In the genomic region with DNA sequence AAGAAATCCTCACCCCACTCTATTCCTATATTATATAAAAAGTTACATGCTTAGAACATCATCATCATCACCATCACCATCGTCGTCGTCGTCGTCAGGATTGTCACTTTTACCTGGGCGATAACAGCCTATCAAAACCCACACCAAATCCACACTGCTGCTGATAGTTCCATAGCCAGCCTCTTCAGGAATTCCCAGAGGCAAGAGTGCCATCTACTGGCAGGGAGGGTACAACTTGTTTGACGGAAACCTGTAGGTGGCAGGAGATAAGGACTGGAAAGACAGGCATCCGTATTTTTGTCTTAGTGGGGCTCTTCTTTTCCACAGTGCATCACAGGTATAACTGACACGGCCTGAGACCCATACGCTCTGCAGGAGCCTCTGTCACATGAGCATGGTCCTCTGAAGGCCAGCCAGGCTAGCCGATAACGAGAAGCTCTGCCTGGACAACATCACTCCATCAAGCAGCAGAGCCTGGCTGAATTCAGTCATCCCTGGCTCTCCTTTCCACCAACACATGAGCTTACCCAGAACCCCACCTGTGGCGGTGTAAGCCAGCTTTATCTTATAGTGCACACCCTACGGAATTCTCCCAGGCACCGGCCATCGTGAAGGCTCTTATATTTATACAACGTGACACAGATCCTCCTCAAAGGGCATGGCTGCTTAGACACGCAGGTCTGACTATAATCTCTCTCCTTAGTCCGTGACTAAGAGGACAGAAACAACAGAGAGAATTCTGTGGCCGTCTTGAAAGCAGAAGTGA, we compare ENCODE assay signal across 8 mouse cellular contexts. TPM values are rescaled to one million over a fixed set of nuclear protein-coding genes. Genes with fewer than 3 reads are reported as not detected.
DNase-seq lines count a peak whose midpoint lies in the region; ATAC-seq and TF ChIP-seq lines count a peak whose summit lies in the region.

No protein-coding gene starts in this region.

- peak overlapping the region; percentile 88 for H3K4me2 ChIP-seq in heart, embryonic 13.5 days
- no peak overlapping the region for H3K4me2 ChIP-seq in liver, postnatal 0 days (ENCODE audit: low read depth, low read length)

- no peak for TF ChIP-seq EP300 in liver, postnatal 0 days (IDR thresholded peaks at IDR 0.05; ENCODE audit: low read depth)

- no peak for ATAC-seq in heart, embryonic 13.5 days (ENCODE audit: extremely low read depth, insufficient number of reproducible peaks, low FRiP score, low TSS enrichment)
- ATAC-seq in liver, postnatal 0 days, result peak; percentile 46; the same call in 1 of the 2 replicates

- H3K9ac ChIP-seq in heart, embryonic 13.5 days, result peak overlapping the region; percentile 94
- no peak overlapping the region for H3K9ac ChIP-seq in liver, postnatal 0 days (replicated peaks)

- no peaks in the 10 kb centered on the region for H3K9me3 ChIP-seq in heart, embryonic 13.5 days
- H3K9me3 ChIP-seq in liver, postnatal 0 days (ENCODE audit: low read length), result no peaks in the 10 kb centered on the region

- DNase-seq in CD4-positive helper T cell, adult 2 months (ENCODE audit: low read depth, low spot score), result peak; percentile 23
- DNase-seq in brain, adult 2 months (ENCODE audit: low read depth, low spot score), result peak; percentile 97
- DNase-seq in fibroblast of lung, adult 2 months (ENCODE audit: low read depth), result peak; percentile 16
- peak; percentile 80 to 90 for DNase-seq in kidney, postnatal 36 days
- peak; percentile 79 for DNase-seq in liver, postnatal 0 days
- peak; percentile 70 for DNase-seq in ovary, postnatal 14 days (ENCODE audit: low spot score)
- peak; percentile 71 for DNase-seq in thymus, postnatal 14 days

- H3K27me3 ChIP-seq in heart, embryonic 13.5 days (replicated peaks), result no peaks in the 10 kb centered on the region
- H3K27me3 ChIP-seq in liver, postnatal 0 days (ENCODE audit: insufficient read depth, low read length), result peaks cover 40% of the 10 kb centered on the region

- H3K4me3 ChIP-seq in heart, embryonic 13.5 days, result peak overlapping the region; percentile 92
- no peak overlapping the region for H3K4me3 ChIP-seq in liver, postnatal 0 days (ENCODE audit: low read depth, low read length)

- 6% methylated on average over 20 of the region's 20 CpGs for WGBS in heart, embryonic 13.5 days
- WGBS in liver, postnatal 0 days (ENCODE audit: insufficient replicate concordance), result 22% methylated on average over 20 of the region's 20 CpGs

- TF ChIP-seq CTCF in liver, postnatal 0 days (IDR thresholded peaks at IDR 0.05; ENCODE audit: low read depth), result peak; percentile 90

- peak overlapping the region; percentile 81 for H3K27ac ChIP-seq in heart, embryonic 13.5 days (replicated peaks)
- H3K27ac ChIP-seq in liver, postnatal 0 days (ENCODE audit: low read depth), result no peak overlapping the region

- H3K36me3 ChIP-seq in heart, embryonic 13.5 days, result peaks cover 4% of the 10 kb centered on the region; the same call in 1 of the 2 replicates
- no peaks in the 10 kb centered on the region for H3K36me3 ChIP-seq in liver, postnatal 0 days (replicated peaks; ENCODE audit: insufficient read depth, low read length)

- peaks cover 47% of the 10 kb centered on the region for H3K4me1 ChIP-seq in heart, embryonic 13.5 days
- H3K4me1 ChIP-seq in liver, postnatal 0 days (ENCODE audit: insufficient read depth), result peaks cover 11% of the 10 kb centered on the region; the same call in 1 of the 2 replicates

RNA-seq across cellular contexts. Expression of gene Tmem108, which starts 2.5 kb away (rescaled TPM):
- 66.1 and 69.8 TPM in 2 replicates for polyA plus RNA-seq in heart, embryonic 13.5 days (2015; fragmentation: Nextera tagmentation; extraction: Ambion mirVana)
- 1.1 and 1.2 TPM in 2 replicates for polyA plus RNA-seq in liver, postnatal 0 days (2015; fragmentation: Nextera tagmentation; extraction: Ambion mirVana)

Comparison
In these comparisons a context has a peak if more than half of its experiments do, and no peak if none do; other contexts are left out.
1. DNase-seq: peak in every context shown above with its lines; median percentile 97 in brain, adult 2 months; 85 in kidney, postnatal 36 days; 79 in liver, postnatal 0 days; 71 in thymus, postnatal 14 days; 70 in ovary, postnatal 14 days; 23 in CD4-positive helper T cell, adult 2 months; 16 in fibroblast of lung, adult 2 months.
2. RNA of gene Tmem108, which starts 2.5 kb away (polyA plus RNA-seq): 66.1 to 69.8 TPM in heart, embryonic 13.5 days; 1.1 to 1.2 TPM in liver, postnatal 0 days; every median in the first group is over 10 times any median in the second.